Mouse (Mus musculus): ENCODE data around the gene Cbr3.

Gene Cbr3

GRCm38 (mm10) chr16:93707116-93707515 is 24.1 kb downstream of the Cbr3 start:
- in situ Hi-C loops (cut with MboI; ENCODE audit: low pct_unique_long_range_greater_than_20kb in 1 of 2, low sequenced_read_pairs in 2 of 2, unreplicated experiment in 1 of 2): no loop called here

GRCm38 (mm10) chr16:93709217-93709616 is 26.2 kb downstream of the Cbr3 start:
- in situ Hi-C loops (cut with MboI; ENCODE audit: low pct_unique_long_range_greater_than_20kb in 1 of 2, low sequenced_read_pairs in 2 of 2, unreplicated experiment in 1 of 2): no loop called here

- in situ Hi-C loops (cut with MboI; ENCODE audit: low pct_unique_long_range_greater_than_20kb in 1 of 2, low sequenced_read_pairs in 2 of 2, unreplicated experiment in 1 of 2): no loop called here
Observed at GRCm38 (mm10) chr16:93710924-93711323, 27.9 kb downstream of the Cbr3 start.

GRCm38 (mm10) chr16:93711411-93712188 is 28.6 kb downstream of the Cbr3 start, which contains the start of gene Dop1b:
Gene Dop1b (plus strand): TSS chr16:93711904.
- in situ Hi-C loops (cut with MboI; ENCODE audit: low pct_unique_long_range_greater_than_20kb in 1 of 2, low sequenced_read_pairs in 2 of 2, unreplicated experiment in 1 of 2): no loop called here

GRCm38 (mm10) chr16:93712189-93712885 is 29.3 kb downstream of the Cbr3 start:
- in situ Hi-C loops (cut with MboI; ENCODE audit: low pct_unique_long_range_greater_than_20kb in 1 of 2, low sequenced_read_pairs in 2 of 2, unreplicated experiment in 1 of 2): no loop called here

- in situ Hi-C loops (cut with MboI; ENCODE audit: low pct_unique_long_range_greater_than_20kb in 1 of 2, low sequenced_read_pairs in 2 of 2, unreplicated experiment in 1 of 2): no loop called here
Observed at GRCm38 (mm10) chr16:93712966-93713365, 30.0 kb downstream of the Cbr3 start.

- in situ Hi-C loops (cut with MboI; ENCODE audit: low pct_unique_long_range_greater_than_20kb in 1 of 2, low sequenced_read_pairs in 2 of 2, unreplicated experiment in 1 of 2): no loop called here
Observed at GRCm38 (mm10) chr16:93714426-93714825, 31.4 kb downstream of the Cbr3 start.

- in situ Hi-C loops (cut with MboI; ENCODE audit: low pct_unique_long_range_greater_than_20kb in 1 of 2, low sequenced_read_pairs in 2 of 2, unreplicated experiment in 1 of 2): no loop called here
Observed at GRCm38 (mm10) chr16:93715826-93716225, 32.8 kb downstream of the Cbr3 start.

GRCm38 (mm10) chr16:93717299-93717703 is 34.3 kb downstream of the Cbr3 start:
- in situ Hi-C loops (cut with MboI; ENCODE audit: low pct_unique_long_range_greater_than_20kb in 1 of 2, low sequenced_read_pairs in 2 of 2, unreplicated experiment in 1 of 2): no loop called here

GRCm38 (mm10) chr16:93721771-93722170 is 38.8 kb downstream of the Cbr3 start:
- in situ Hi-C loops (cut with MboI; ENCODE audit: low pct_unique_long_range_greater_than_20kb in 1 of 2, low sequenced_read_pairs in 2 of 2, unreplicated experiment in 1 of 2): no loop called here

GRCm38 (mm10) chr16:93722476-93722875 is 39.5 kb downstream of the Cbr3 start:
- in situ Hi-C loops (cut with MboI; ENCODE audit: low pct_unique_long_range_greater_than_20kb in 1 of 2, low sequenced_read_pairs in 2 of 2, unreplicated experiment in 1 of 2): no loop called here

GRCm38 (mm10) chr16:93725417-93726144 is 42.6 kb downstream of the Cbr3 start:
- in situ Hi-C loops (cut with MboI; ENCODE audit: low pct_unique_long_range_greater_than_20kb in 1 of 2, low sequenced_read_pairs in 2 of 2, unreplicated experiment in 1 of 2): no loop called here

- in situ Hi-C loops (cut with MboI; ENCODE audit: low pct_unique_long_range_greater_than_20kb in 1 of 2, low sequenced_read_pairs in 2 of 2, unreplicated experiment in 1 of 2): no loop called here
Observed at GRCm38 (mm10) chr16:93726186-93726585, 43.2 kb downstream of the Cbr3 start.

GRCm38 (mm10) chr16:93728676-93729075 is 45.7 kb downstream of the Cbr3 start:
- in situ Hi-C loops (cut with MboI; ENCODE audit: low pct_unique_long_range_greater_than_20kb in 1 of 2, low sequenced_read_pairs in 2 of 2, unreplicated experiment in 1 of 2): no loop called here

- in situ Hi-C loops (cut with MboI; ENCODE audit: low pct_unique_long_range_greater_than_20kb in 1 of 2, low sequenced_read_pairs in 2 of 2, unreplicated experiment in 1 of 2): no loop called here
Observed at GRCm38 (mm10) chr16:93729801-93730721, 47.0 kb downstream of the Cbr3 start.

- in situ Hi-C loops (cut with MboI; ENCODE audit: low pct_unique_long_range_greater_than_20kb in 1 of 2, low sequenced_read_pairs in 2 of 2, unreplicated experiment in 1 of 2): no loop called here
Observed at GRCm38 (mm10) chr16:93731310-93731709, 48.3 kb downstream of the Cbr3 start.

GRCm38 (mm10) chr16:93732875-93733569 is 50.0 kb downstream of the Cbr3 start:
- in situ Hi-C loops (cut with MboI; ENCODE audit: low pct_unique_long_range_greater_than_20kb in 1 of 2, low sequenced_read_pairs in 2 of 2, unreplicated experiment in 1 of 2): no loop called here

GRCm38 (mm10) chr16:93739251-93739650 is 56.2 kb downstream of the Cbr3 start:
- in situ Hi-C loops (cut with MboI; ENCODE audit: low pct_unique_long_range_greater_than_20kb in 1 of 2, low sequenced_read_pairs in 2 of 2, unreplicated experiment in 1 of 2): no loop called here
